Mouse (Mus musculus): ENCODE results near the gene Mb.
"Not testable (repeated sequence)": the region's sequence is repeated elsewhere in the genome, so short reads cannot be mapped to it uniquely, and the experiment has no call there.

Gene Mb

DNA sequence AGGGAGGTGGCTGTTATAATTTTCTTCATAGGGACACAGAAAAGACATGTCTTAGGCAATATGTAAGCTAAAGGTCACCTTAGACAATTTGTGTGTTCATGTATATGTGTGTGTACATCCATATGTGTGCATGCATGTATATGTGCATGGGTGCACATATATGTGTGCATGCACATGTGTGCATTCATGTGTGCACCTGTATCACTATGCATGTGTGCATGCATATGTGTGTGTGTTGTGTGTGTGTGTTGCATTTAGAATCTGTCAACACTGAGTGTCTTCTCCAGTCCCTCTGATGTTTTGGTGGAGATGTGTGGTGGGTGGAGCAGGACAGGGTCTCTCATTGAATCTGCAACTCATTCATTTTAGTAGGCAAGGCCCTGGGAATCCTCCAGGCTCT is 12.3 kb upstream of the Mb start:
- no peak for DNase-seq

DNA sequence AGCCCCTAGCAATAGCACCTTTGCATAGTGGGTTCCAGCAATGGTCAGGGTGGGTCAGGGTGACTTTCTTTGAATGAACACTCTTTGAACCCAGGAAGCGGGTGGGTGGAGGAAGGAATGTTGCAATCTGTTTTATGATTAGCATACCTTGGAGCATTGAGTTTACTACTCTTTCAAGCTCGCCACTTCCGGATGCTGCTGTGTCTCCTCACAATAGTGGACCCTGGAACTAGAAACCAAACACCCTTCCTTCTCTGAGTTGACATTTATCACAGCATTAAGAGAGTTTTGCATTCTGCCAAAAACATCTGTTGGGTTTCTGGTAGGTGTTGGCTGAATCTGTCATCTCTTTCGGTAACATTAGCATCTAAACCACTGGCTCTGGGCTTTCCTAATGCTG is 8.9 kb upstream of the Mb start:
- not testable (repeated sequence) for DNase-seq

DNA sequence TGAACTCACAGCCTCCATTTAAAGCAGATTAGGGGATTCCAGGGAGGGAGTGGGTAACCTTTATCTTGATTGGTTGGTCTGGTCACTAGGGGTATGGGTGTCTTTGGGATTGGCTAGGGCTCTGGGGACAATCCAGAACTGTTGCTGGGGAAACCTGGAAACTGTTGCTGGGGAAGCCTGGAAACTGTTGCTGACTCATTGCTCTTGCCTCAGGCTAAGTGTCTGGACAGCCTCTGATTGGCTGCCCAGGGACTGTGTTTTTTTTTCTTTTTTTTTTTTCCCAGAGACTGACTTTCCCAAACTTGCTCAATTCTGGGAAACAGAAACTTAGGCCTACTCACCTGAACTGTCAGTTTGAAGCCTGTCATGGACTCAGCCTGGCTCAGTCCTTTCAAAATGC is 8.1 kb upstream of the Mb start:
- no peak for DNase-seq

DNA sequence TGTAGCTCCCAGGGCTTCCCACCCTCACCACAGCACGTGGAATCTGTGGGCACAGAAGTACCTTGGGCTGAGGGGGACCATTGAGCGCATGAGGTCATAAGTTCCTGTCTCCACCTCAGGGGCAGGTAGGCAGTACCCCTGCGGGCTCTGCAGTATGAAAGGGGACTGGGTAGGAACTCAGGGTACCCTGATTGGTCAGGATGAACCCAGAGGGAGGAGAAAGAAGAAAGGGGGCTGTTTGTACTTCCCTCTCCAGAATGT is 6.3 kb upstream of the Mb start:
- no peak for DNase-seq

DNA sequence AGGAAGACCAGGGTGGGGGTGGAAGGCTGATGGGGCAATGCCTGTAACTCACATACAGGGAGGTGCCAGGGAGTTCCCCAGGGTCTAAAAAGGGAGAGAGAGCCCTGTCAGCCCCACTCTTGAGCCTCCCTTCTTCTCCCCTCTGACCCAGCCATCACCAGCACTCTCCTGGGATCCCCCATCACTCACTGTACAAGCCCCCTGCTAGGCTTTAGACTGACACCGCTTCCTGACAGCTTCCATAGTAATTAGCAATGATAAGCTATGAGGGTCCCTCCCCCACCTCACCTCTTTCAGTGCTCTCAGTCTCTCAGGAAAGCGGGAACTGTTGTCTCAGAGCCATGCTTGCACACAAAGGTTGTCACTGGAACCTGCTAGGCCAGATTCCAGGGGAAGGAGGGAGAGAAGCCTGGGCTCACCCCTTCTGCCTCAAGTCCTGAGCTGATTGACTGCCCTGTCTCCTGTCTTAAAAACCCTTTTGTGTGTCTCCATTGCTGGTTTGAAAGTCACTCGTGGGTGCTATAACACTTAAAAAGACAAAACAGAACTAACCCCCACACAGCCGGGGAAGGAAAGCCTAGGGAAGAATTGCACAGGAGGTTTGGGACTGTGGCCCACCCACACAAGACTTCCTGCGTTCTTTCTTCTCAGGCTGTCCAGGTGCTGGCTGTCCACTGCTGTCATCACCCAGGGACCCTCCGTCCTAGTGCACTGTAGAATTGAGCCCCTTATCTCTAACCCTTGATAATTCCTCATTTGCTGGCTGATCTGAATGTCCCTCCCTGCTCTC is 5.7 kb upstream of the Mb start:
- DNase-seq: no peak

DNA sequence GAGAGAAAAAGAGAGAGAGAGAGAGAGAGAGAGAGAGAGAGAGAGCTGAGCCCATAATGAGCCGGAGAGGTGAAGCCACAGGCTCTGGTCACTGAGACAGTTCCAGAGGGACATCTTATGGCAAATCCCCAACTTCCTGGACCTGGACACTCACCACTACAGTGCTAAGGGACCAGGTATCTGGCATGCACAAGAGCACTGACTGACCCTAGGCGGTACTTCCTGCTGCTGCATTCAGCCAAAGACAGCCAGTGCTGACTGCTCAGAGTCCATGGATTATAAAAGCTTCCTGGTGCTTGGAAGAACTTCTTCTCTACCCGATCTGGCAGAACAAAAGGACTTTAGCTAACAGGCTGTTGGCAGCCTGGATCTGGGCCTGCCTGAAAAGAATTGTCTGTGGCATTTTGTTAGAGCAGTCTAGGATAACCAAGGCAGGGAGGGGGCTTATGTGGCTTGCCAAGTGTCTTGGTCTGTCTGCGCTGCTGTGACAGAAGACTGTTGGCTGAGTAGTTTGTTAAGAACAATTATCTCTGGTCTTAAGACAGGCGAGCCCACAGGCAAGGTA is 4.2 kb upstream of the Mb start:
- DNase-seq: no peak

DNA sequence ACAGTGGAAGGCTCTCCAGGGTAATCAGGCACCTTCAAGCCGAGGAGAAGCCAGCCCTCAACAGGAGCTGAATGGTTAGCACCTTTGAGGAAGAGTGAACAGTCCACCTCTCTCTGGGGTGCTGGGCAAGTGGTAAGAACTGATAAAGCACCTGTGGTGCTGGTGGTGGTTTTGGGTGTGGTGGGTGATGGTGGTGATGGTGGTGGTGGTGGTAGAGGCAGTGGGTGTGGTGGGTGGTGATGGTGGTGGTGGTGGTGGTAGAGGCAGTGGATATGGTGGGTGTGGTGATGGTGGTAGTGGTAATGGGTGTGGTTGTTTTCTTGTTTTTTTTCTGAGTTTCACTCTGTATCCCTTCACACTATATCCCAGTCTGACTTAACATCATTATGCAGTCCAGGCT is 2.6 kb upstream of the Mb start:
- DNase-seq: no peak

DNA sequence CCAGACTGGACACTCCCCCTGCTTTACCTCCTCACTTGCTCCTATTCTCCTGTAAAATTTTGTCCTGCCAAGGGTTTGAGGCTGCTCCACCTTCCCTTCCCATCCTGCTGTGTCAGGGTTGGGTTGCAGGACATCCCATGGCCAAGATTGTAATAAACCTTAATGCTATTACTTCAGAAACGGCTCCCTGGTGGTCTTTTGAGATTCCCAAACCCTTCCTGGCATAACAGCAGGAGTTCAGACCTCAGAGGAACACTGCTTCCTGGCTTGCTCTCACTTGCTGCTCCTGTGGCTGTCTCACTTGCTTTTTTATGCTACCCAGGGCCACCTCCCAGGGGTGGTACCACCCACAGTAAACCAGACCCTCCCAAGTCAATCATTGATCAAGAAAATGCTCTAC is 1.7 kb upstream of the Mb start:
- DNase-seq: no peak

DNA sequence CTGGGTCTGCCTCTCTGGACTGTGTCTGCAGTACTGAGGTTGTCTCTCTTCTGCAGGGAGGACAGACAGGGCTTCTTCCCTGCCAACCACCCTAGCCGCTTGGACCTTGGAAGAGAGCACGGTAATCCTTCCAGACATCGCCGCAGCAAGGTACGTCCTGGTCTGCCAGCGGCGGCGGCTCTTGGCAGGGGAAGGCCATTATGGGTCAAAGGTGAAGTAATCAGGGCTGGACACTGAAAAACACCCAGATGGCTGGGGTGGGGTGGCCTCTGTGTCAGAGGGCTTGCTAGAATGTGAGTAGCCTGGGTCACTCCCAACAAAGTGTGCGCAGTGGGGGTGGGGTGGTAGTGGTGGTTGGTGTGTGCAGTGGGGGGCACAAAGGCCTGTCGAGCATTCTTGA is 4.9 kb downstream of the Mb start:
- DNase-seq: peak; percentile 52

DNA sequence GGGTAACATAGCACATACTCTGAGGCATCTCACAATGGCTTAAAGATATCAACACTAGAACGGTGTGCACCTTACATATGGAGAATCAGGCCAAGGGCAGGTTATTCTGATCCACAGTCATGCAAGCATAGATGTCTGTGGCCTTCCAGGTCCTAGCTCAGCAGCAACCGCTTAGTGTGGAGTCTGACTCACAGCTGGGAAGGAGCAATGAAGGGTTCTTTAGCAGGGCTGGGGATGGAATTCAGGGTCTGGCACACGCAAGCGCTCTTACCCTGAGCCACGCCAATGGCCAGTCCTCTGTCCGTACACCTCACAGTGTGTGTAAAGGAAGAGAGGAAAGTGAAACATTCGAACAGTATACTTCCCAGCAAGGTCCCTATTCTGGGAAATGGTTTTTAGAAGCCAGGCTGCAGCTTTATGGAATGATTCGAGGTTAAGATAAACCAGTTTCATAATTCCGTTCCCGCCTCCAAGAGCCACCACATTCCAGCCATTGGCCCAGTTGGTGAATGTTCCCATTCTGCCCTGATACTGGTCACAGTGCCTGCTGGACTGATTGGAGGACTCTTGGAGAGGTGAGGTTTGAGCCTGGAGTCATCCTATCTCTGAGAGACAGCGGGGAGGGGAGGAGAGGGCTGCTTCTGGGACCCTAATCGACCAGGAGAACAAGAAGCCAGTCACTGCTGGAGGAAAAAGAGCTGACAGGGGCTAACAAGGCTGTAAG is 5.7 kb downstream of the Mb start, which contains the start of gene Apol6:
Gene Apol6 (plus strand): TSS at position 133 of the 724 bp plus-strand sequence.
- no peak for DNase-seq

DNA sequence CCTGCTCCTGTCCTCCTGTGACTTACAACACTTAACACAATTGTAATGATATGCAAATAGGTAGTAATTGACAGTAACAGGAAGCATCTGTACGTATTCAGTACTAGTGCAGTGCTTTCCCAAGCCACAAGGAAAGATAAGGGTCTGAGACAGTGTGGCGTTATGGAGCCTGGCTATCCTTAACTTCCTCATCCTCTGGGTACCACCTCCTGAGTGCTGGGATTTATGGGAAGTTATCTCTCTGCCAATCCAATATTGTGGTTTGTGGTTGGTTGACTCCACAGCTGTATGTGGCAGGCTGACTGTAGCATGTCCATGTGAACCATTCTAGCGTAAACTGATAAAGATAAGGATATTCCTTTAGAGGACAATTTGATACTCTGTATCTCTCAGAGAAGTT is 9.7 kb downstream of the Mb start:
- DNase-seq: no peak

DNA sequence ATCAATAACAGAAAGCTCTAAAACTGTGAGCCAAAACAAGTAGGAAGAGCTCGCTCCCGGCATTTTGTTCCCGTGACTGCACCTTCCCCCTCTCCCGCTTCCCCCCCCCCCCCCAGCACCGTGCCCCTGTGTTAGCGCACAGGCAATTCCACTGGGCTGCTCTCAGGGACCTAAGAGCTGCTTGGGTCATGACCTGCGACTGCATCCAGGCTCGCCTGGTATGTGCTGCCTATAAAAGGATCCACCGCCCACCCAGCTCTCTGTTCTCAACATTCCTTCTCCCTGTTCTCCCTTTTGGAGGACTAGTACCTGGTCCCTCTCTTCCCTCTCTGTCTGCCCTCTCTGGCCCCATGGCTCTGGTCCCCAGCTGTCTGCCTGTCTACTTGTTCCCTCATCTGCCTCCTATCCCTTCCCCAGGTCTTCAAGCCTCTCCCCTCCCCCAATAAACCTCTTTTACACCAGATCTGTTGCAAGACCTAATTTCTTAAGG is 11.2 kb downstream of the Mb start:
- no peak for DNase-seq

DNA sequence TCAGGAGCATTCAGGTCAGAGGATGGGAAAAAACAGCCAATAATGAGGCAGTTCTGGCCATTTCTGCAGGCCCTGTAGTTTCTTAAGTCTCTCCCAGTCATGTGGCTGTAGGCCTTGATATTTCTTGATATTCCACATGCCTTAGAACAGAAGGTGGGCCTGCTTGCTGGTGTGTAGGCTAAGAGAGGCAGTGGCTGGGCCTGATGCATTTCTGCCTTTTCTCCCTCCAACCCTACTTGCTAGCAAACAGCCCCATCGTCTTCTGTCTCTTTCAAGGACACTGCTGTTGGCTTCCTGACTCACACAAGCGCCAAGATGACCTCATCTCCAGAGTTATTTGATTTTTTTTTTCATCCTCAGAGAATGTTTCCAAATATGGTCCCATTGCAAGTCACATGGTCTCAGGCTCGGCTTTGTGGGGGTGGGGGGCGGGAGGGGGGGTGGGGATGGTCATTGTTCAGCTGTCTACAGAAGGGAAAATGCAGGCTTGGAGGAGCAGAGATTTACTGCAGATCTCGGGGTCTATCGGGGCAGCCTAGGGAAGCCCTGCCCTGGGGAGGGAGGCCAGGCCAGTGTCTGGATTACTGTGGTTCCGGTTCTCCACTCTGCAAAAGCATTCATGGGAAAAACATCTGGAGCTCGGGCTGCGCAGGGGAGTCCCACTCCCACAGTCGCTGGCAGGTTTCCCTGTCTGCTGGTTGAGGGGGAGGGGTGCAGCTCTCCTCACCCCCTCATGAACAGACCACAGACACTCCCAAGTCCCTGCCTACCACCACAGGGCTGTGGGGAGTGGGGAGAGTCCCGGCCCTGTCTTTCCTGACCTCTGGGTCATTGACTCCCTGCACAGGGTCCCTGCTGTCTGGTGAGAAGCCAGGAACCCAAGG is 12.9 kb downstream of the Mb start:
- DNase-seq: peak; percentile 62

DNA sequence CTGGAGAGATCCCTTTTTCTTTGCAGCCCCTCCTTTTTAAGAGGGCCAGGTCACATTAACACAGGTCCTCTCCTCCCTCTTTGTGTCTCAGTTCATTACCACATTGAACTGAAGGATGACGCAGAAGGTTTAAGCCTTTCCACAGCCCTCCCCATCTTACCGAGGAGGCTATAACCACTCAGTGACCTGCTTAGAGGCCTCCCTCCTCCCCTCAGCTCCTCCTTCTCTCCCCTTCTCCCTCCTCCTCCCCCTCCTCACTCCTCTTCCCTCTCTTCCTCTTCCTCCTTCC is 13.5 kb downstream of the Mb start:
- DNase-seq: no peak

DNA sequence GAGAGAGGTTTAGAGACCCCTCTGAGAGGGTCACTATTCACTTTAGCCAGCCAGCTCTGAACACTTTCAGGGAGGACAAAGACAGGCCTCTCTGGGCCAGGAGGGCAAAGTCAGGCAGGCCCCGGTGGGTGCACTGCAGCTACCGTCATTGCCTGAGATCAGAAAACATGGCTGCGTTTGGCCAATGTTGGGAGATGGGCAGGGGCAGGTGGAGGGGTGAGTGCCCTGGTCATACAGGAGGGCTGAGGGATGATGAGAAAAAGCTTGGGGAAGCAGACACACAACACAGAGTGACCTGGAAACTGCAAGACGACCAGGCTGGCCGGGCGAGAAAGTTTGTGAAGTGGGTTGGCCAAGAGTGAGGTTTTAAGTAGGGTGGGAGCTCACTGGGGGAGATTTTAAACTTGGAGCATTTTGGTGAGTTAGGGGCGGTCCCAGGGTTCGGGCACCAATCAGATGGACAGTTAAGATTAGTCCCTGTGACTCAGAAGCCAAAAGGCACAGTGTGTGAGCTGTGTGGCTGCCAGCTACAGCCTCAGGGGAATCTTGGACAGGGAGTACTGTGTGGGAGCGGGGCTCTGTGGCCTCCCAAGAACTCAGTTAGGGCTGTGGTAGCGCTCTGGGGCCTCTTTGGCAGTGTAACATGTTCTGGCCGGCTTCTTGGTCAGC is 14.0 kb downstream of the Mb start:
- DNase-seq: peak; percentile 50

DNA sequence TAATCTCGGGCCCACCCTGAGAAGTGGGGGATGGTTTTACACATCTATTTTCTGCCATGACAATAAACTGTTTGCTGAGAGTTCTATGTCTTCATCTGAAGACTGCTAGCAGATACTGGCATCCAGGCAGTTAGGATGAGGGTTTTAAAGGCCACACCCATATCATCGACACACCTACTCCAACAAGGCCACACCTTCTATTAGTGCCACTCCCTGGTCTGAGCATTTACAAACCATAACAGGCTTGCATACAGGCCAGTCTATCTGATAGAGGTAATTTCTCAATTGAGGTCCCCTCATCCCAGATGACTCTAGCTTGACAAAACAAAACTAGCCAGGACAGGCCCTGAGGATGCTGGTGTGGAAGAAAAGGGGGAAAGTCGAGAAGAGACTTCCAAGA is 14.8 kb downstream of the Mb start:
- DNase-seq: no peak

DNA sequence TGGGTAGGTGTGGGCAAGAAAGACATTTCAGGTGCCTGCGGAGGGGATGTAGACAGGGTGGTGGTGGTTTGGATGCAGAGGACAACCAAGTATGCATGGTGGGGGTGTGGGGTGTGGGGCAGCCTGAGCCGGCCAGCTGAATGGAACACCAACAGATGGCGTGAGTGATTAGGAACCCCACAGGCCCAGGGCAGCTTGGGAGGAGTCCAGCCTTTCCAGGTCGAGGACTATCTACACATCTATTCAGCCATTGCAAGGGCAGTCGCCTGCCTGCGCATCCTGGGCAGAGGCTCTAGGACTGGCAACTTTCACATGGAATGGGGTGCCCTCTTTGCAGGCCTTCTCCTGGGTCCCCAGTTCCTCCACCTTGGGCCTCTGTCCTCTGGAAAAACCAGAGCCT is 15.9 kb downstream of the Mb start:
- DNase-seq: peak; percentile 14

DNA sequence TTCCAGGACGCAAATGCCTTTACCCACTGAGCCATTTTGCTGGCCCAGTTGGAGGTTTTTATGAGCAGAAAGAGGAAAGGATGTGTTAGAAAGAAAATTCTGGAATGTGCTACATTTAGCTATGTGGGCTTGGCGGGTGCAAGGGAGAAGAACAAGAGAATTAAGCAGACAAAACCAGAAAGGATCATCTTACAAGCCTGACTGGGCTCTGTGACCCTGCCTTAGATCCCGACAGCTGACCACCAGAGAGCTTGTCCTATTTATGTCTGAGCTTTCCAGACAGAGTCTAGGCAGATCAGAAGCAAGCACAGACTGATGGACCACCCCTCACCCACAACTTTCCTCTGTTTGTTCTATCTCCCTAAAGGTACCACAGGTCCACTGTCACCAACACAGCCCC is 19.2 kb downstream of the Mb start:
- DNase-seq: no peak

DNA sequence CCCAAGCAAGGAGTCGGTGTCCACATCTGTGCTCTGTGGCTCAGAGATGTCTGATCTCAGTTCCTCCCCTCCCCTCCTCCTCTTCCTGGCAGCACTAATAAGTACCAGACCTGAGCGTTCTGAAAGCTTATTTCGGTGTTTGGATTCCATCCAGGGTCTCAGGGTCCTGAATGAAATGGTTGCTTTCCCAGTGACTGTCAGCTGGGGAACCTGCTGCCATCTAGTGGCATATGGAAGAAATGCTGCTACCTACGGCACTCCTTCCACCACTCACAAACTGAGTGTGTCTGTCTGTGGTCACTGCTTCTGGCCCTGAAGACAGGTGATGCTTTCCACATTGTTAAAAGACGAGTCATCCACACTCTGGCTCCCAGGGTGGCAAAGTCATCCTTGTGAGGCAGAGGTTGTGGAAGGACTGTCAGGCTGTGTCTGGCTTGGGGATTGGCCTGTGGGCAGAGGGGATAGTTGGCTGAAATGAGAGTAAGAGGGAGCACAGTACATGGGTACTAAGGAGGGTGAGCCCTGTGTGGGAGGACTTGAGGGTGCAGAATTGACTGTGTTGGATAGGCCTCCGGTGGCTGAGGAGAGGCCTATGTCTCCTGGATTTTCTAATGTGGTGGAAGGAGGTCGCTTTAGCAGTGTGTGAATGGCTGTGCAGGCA is 21.0 kb downstream of the Mb start:
- peak; percentile 70 for DNase-seq

DNA sequence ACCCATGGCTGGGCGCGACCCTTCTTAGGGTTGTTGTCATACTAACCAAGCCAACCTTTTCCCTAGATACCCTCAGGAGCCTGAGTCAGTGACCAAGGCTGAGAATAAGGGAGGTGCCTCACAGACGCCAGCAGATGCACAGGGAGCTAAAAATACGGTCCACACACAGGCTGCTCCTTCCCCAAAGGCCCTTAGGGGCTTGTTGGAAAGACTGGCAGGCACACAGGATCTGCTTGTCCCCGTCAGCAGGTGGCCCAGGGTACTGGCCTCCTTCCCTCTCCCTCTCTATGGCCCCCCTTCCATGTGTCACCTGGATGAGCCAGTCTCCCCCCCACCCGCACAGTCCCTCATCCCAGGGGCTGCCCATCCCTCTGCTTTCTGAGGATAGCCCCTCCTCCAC is 22.8 kb downstream of the Mb start:
- DNase-seq: no peak

DNA sequence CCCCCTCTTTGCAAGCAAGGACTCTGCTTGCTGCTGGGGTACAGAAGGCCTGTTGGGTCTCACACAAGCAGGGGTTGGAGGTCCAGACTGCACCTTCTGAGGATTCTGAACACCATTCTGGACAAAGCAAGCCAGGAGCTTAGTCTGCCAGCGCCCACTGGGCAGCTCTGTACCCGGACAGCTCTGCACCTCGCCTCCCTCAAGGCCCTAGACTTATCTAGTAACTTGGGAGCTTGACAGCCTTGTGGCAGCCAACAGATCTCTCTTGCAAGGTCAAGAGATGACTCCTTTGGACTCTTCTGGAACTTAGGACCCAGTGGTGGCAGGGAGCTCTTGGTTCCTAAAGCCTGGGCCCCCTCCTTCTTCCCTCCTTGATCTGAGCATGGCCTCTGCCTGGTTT is 23.4 kb downstream of the Mb start:
- no peak for DNase-seq

DNA sequence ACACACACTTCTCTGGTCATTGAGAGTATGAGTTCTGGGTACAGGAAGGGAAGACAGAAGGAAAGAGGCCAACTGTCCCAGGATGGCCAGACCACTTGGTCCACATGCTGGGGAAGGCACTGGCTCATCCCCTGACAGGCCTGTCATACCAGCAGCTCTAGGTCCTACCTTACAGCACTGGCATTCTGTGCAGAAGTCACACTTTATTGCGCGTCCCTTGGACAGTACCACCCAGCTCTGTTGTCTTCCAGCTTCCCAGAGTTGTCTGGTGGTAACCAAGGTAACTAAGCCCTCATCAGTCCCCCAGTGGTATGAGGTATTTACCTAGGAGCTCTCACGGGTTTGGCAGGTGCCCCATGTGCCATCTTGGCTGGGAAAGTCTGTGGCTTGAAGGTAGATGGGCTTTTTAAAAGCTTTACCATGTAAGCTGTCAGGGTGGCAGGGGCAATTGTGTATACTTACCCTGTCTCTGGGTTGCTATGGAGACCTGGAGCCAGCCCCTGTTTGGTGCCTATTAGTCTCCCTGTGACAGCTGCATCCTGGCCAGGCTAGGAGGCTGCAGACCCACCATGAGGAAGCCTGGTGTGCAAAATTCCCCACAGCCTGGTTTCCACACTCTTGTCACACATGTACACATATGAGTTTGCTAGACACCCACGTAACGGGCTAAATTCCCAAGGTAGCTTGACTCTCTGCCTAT is 24.4 kb downstream of the Mb start:
- DNase-seq: no peak

Measured in kidney, adult 9 months (tissue).